Mouse (Mus musculus): ENCODE measurements around the gene Tal1. TPM values are rescaled to one million over a fixed set of nuclear protein-coding genes. Genes with fewer than 3 reads are reported as not detected.

The Tal1 gene
- polyA plus RNA-seq, 1 experiment from 2014 or later = 1.7 TPM

DNA sequence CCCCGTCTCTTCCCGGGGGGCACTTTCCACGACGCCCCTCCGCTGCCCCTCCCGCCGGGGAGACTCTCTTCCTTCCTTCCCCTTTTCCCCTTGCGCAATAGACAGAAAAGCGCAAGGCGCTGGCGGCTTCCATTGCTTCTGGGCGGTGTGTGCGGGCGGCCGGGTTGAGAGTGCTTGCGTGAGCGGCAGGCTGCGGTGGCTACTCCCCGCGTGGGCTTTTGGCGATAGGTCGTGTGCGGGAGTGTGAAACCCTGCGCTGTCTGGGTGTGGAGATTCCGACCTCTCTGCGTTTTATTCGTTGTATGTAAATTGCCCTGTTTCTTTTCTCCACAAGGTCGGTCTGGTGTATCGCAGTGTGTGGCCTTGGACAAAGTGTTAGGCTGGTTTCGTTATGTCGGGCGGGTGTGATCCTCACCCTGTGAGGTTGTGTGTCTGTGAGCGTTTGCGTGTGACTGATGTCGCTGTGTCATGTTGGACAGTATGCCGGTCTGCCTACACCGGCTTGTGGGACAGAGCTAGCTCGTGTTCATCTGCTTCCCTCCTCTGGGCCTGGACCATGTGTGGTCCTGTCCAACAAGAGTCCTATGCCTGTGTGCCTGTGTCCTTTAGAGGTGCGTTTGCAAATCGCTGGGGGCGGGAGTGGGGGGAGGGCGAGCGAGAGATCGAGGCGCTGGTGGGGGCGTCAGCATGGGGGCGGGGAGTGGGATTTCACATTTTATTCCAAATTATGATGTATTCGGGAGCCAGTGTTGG lies 871 bp downstream of the Tal1 start:
- ATAC-seq (ENCODE audit: low FRiP score) = peak; percentile 69
- Histone ChIP-seq H3K4me2 (peak overlapping the region; percentile 49), H3K9ac (replicated peaks) (peak overlapping the region; percentile 15; the same call in 1 of the 2 replicates), H3K9me3 (replicated peaks) (no peaks in the 10 kb centered on the region), H3K36me3 (no peaks in the 10 kb centered on the region), H3K27me3 (replicated peaks) (peaks cover 86% of the 10 kb centered on the region), H3K4me1 (peaks cover 15% of the 10 kb centered on the region), H3K4me3 (replicated peaks) (peak overlapping the region; percentile 29), H3K27ac (replicated peaks) (peak overlapping the region; percentile 65)
- under 1% methylated on average over 47 of the region's 48 CpGs for WGBS

DNA sequence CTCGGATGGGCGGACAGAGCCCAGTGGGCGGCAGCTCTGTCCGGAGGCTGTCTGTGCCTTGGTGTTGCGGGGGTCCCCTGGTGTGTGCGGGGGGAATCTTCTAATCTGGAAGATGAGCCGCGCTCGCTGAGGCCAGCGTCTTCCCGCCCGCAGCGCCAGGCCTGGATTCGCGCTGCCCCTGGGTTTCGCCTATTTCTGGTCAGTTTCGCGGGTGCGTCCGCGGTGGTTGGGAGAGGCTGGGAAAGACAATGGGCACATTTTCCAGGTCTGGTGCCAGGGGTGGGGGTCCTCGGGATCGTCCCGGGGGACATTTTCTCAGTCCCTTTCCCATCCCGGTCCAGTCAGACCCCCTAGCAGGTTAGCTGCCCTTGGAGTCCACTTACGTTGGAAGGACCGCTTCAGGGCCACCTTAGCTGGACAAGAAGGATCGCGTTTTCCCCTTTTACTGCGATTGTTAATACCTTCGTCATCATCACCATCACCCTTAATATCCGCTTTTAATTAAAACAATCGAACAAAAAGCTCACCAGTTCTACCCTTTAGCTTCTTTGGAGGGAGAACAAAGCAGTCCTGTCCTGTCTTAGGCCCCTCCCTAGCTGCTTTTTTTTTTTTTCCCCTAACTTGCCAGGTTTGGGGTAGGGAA lies 1.6 kb downstream of the Tal1 start:
- Histone ChIP-seq H3K36me3 (no peaks in the 10 kb centered on the region), H3K4me3 (replicated peaks) (peak overlapping the region; percentile 29), H3K27ac (replicated peaks) (peak overlapping the region; percentile 65; the same call in 1 of the 2 replicates), H3K9ac (replicated peaks) (0 out of 2 replicates have a peak overlapping the region, but pooled peaks have one; percentile 17), H3K4me1 (peaks cover 14% of the 10 kb centered on the region), H3K4me2 (peak overlapping the region; percentile 17; the same call in 1 of the 2 replicates), H3K9me3 (replicated peaks) (no peaks in the 10 kb centered on the region), H3K27me3 (replicated peaks) (peaks cover 86% of the 10 kb centered on the region)
- under 1% methylated on average over 33 of the region's 33 CpGs for WGBS
- ATAC-seq (ENCODE audit: low FRiP score) = peak; percentile 12; the same call in 1 of the 2 replicates

DNA sequence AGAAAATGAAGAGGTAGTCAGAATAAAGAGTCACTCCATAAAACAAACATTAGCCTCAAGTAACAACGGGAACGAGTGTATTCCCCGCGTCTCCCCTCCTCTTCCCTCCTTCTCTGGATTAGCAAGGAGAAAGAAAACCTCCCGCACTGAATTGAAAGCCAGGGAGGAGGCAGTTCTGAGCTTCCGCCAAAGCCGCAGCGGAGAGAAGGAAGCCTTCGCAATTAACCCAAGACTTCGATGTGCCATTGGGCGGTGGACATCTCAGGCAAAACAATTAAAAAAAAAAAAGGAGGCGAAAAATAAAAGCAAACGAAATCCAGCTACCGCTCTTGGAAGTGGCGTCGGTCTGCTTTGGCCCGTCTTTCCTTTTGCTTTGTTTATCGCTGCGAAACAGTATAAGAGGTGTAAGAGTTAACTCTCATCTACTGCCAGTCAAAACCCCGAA lies 2.1 kb downstream of the Tal1 start:
- peaks cover 87% of the 10 kb centered on the region for H3K27me3 ChIP-seq (replicated peaks)
- H3K36me3 ChIP-seq = no peaks in the 10 kb centered on the region
- H3K4me3 ChIP-seq (replicated peaks) = peak overlapping the region; percentile 29
- H3K4me2 ChIP-seq = no peak overlapping the region
- no peaks in the 10 kb centered on the region for H3K9me3 ChIP-seq (replicated peaks)
- no peak for ATAC-seq (ENCODE audit: low FRiP score)
- H3K9ac ChIP-seq (replicated peaks) = no peak overlapping the region
- under 1% methylated on average over 20 of the region's 20 CpGs for WGBS
- no peak overlapping the region for H3K27ac ChIP-seq (replicated peaks)
- peaks cover 19% of the 10 kb centered on the region for H3K4me1 ChIP-seq

DNA sequence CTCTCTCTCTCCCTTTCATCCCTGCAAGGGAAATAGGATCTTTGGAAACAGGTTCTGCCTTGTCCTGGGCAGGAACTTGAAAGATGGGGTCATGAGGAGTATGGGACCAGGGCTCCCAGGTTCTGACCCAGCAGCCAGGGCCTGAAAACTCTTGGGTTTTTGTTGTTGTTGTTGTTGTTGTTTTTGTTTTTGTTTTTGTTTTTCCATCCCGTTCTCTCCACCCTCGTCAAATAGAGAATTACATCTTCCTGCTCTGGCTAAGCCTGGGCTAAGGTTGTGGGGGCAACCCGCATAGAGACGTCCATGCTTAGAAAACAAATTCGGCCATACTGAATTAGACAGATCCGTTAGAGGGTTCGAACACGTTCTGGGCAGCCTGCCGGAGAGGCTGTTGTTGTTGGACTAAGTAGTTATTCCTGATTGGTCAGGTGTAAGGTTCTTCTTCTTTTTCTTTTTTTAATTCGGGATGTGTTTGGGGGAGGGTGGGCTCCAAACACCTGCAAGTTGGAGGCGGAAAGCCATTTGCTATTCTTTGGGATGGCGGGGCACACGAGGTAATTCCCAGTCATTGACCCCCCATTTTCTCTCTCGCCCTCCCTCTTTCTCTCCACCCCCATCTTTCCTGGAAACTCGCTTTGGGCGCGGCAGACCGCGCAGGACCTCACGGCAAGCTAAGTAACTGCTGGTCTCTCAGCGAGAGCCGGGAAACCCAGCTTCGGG lies 2.8 kb downstream of the Tal1 start:
- ATAC-seq (ENCODE audit: low FRiP score) = no peak
- Histone ChIP-seq H3K27me3 (replicated peaks) (peaks cover 90% of the 10 kb centered on the region), H3K9ac (replicated peaks) (no peak overlapping the region), H3K9me3 (replicated peaks) (no peaks in the 10 kb centered on the region), H3K36me3 (no peaks in the 10 kb centered on the region), H3K4me2 (peak overlapping the region; percentile 7; the same call in 1 of the 2 replicates), H3K4me1 (peaks cover 26% of the 10 kb centered on the region), H3K27ac (replicated peaks) (no peak overlapping the region), H3K4me3 (replicated peaks) (peak overlapping the region; percentile 7; the same call in 1 of the 2 replicates)
- 1% methylated on average over 23 of the region's 23 CpGs for WGBS

DNA sequence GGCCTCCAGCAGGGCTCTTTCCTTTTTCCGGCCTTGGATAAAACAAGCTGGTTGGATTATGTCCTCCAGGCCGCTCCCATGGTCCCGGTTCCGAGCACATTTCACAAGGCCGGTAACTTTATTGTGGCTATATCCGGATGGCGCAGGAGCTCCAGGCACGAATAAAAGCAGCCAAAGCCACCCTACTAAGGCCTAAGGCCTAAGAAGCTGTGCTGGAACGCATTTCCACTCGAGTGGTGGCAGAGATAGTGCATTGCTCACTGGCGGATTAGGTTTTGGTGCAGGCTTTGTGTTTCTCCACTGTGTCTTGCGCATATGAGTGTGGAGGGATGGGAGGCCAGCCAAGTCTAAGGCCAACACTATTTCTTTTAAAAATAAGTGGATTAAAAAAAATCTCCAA lies 3.6 kb downstream of the Tal1 start:
- Histone ChIP-seq H3K27ac (replicated peaks) (no peak overlapping the region), H3K27me3 (replicated peaks) (peaks cover 90% of the 10 kb centered on the region), H3K9ac (replicated peaks) (no peak overlapping the region)

DNA sequence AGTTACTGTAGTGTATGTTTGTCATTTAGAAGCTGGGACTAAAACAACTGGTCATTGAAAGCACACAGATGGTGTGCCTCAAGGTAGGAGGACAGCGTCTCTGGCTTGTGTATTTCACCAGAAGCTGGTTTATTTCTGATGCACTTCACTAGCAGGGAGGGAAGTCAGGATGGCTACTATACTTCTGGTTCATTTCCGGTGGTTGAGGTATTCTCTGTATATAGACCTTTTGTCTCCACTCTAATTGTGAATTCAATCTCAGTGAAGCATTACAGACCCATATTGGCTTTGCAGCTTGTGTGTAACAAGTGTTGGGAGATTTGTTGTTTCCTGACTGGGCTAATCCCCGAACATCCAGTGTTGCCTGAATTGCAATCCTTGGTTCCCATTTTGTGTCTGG lies 4.5 kb downstream of the Tal1 start:
- Histone ChIP-seq H3K4me1 (peaks cover 26% of the 10 kb centered on the region), H3K9ac (replicated peaks) (no peak overlapping the region), H3K36me3 (no peaks in the 10 kb centered on the region), H3K4me3 (replicated peaks) (no peak overlapping the region), H3K4me2 (no peak overlapping the region), H3K9me3 (replicated peaks) (no peaks in the 10 kb centered on the region), H3K27me3 (replicated peaks) (peaks cover 90% of the 10 kb centered on the region), H3K27ac (replicated peaks) (no peak overlapping the region)
- ATAC-seq (ENCODE audit: low FRiP score) = no peak
- WGBS = 11% methylated on average over 3 of the region's 3 CpGs

More for the DNA sequence above, 3.6 kb downstream of the Tal1 start:
- 4% methylated on average over 12 of the region's 12 CpGs for WGBS
- Histone ChIP-seq H3K4me3 (replicated peaks) (0 out of 2 replicates have a peak overlapping the region, but pooled peaks have one; percentile 11), H3K4me2 (peak overlapping the region; percentile 17; the same call in 1 of the 2 replicates), H3K4me1 (peaks cover 26% of the 10 kb centered on the region), H3K36me3 (no peaks in the 10 kb centered on the region), H3K9me3 (replicated peaks) (no peaks in the 10 kb centered on the region)
- ATAC-seq (ENCODE audit: low FRiP score) = no peak

DNA sequence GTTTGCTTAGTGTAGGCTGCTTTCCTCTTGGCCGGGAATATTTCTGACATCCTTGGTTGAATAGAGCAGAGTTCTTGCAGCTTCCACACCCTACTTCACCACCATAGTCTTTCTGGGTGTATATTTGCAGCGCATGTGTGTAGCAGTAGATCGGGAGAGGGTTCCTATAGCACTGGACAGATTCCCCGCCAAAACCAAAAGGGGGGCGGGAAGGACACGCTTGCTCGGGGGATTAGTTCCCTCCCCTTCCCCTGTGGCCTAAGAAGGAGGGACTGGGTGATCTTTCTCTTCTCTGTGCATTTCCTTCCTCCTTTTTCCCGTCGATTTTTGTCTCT lies 6.3 kb downstream of the Tal1 start:
- H3K36me3 ChIP-seq = no peaks in the 10 kb centered on the region
- peaks cover 17% of the 10 kb centered on the region for H3K4me1 ChIP-seq
- H3K4me2 ChIP-seq = peak overlapping the region; percentile 98
- H3K9ac ChIP-seq (replicated peaks) = no peak overlapping the region
- H3K9me3 ChIP-seq (replicated peaks) = no peaks in the 10 kb centered on the region
- H3K27ac ChIP-seq (replicated peaks) = no peak overlapping the region
- peak overlapping the region; percentile 46 for H3K4me3 ChIP-seq (replicated peaks)
- ATAC-seq (ENCODE audit: low FRiP score) = no peak
- WGBS = under 1% methylated on average over 9 of the region's 9 CpGs
- peaks cover 91% of the 10 kb centered on the region for H3K27me3 ChIP-seq (replicated peaks)

DNA sequence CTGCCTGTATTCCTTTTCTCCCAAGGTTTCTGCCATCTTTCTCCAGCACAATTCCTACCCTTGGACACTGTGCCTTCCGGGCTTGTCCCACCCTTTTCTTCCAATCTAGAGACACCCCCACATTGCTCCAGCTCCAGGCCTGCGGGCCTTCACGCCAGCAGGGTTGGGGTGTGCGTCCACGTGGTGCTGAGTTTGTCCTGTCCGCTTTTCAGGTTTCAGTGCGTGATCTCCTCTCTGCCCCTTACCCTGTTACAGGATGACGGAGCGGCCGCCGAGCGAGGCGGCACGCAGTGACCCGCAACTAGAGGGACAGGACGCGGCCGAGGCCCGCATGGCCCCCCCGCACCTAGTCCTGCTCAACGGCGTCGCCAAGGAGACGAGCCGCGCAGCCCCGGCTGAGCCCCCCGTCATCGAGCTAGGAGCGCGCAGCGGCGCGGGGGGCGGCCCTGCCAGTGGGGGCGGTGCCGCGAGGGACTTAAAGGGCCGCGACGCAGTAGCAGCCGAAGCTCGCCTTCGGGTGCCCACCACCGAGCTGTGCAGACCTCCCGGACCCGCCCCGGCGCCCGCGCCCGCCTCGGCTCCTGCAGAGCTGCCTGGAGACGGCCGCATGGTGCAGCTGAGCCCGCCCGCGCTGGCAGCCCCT lies 6.8 kb downstream of the Tal1 start:
- peak; percentile 81 for ATAC-seq (ENCODE audit: low FRiP score)
- H3K4me2 ChIP-seq = peak overlapping the region; percentile 98
- 0% methylated on average over 58 of the region's 58 CpGs for WGBS
- peak overlapping the region; percentile 44 for H3K9ac ChIP-seq (replicated peaks)
- no peaks in the 10 kb centered on the region for H3K9me3 ChIP-seq (replicated peaks)
- peak overlapping the region; percentile 46 for H3K4me3 ChIP-seq (replicated peaks)
- no peak overlapping the region for H3K27ac ChIP-seq (replicated peaks)
- H3K27me3 ChIP-seq (replicated peaks) = peaks cover 89% of the 10 kb centered on the region
- H3K36me3 ChIP-seq = no peaks in the 10 kb centered on the region
- peaks cover 17% of the 10 kb centered on the region for H3K4me1 ChIP-seq

DNA sequence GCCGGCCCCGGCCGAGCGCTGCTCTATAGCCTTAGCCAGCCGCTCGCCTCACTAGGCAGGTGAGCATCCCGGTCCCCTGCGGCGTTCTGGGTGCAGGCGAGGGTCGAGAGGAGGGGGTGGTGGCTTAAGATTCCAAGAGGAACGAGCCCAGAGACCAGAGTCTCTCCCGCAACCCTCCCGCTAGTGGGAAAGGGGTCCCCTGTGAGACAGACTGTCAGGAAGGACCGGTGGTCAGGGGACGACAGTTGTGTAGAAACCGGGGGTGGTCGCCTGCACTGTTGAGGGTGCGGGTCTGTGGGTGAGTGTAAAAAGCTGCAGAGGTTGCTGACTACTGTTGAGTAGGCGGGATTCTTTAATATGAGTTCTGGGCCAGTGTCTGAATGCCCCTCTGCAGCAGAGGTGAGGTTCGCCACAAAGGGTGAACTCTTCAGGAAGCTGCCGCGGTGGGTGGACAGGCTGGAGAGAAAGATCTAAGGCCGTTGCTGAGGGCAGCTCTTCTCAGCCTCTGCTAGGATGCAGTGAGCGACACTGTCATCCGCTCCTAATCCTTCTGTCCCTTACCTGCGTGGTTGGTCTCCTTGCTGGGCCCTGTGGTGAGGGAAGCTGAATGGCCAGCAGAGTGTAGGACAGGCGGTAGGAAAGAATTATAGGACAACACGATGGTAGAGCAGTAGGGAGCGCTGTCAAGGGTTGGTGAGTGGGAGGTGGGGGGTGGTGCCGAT lies 7.5 kb downstream of the Tal1 start:
- H3K4me2 ChIP-seq = peak overlapping the region; percentile 98
- H3K27me3 ChIP-seq (replicated peaks) = peaks cover 93% of the 10 kb centered on the region
- H3K36me3 ChIP-seq = no peaks in the 10 kb centered on the region
- peak overlapping the region; percentile 46 for H3K4me3 ChIP-seq (replicated peaks)
- no peak overlapping the region for H3K27ac ChIP-seq (replicated peaks)
- WGBS = 2% methylated on average over 31 of the region's 31 CpGs
- no peaks in the 10 kb centered on the region for H3K9me3 ChIP-seq (replicated peaks)
- ATAC-seq (ENCODE audit: low FRiP score) = peak; percentile 46
- H3K4me1 ChIP-seq = peaks cover 17% of the 10 kb centered on the region
- H3K9ac ChIP-seq (replicated peaks) = peak overlapping the region; percentile 44

DNA sequence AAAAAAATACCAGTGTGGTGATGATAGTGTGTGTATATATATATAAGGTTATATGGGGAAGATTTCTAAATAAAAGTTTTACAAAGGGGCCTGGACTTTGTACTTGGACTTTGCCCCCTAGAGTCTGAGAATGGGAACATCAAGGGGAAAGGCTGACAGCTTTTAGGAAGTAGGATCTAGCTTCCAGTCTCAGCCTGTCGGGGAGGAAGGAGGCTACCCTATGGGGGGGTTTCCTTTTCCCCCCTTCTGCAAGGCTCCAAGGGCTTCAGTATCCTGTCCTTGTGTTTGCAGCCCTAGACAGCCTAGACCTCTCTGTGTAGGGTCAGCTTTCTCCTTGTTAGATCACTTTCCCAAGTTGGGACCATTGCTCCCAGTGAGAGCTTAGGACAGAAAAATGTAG lies 15.4 kb downstream of the Tal1 start:
- Histone ChIP-seq H3K4me3 (replicated peaks) (no peak overlapping the region), H3K4me2 (no peak overlapping the region), H3K4me1 (no peaks in the 10 kb centered on the region), H3K9ac (replicated peaks) (no peak overlapping the region), H3K9me3 (replicated peaks) (no peaks in the 10 kb centered on the region), H3K36me3 (no peaks in the 10 kb centered on the region), H3K27ac (replicated peaks) (no peak overlapping the region), H3K27me3 (replicated peaks) (peaks cover 32% of the 10 kb centered on the region)
- no peak for ATAC-seq (ENCODE audit: low FRiP score)
- WGBS = 53% methylated on average over 1 of the region's 1 CpGs

DNA sequence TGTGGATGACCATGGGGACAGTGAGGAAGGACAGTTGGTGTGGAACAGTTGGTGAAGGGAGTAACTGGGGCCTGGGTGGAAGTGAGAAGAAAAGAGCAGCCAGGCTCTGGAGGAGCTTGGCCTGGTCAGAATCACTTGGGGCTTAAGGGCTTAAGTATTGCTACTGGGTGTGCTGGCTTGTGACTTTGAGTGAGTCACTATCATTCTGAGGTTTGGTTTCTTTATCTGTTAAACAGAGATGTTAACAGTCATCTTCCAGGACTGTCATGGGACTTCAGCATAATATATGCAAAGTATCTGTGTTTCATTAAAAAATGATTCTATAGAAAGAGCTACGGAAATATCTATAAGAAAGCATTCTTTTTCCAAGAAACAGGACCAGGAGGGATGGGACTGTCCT lies 18.6 kb downstream of the Tal1 start:
- Histone ChIP-seq H3K36me3 (no peaks in the 10 kb centered on the region), H3K4me2 (no peak overlapping the region), H3K27ac (replicated peaks) (no peak overlapping the region), H3K9ac (replicated peaks) (no peak overlapping the region), H3K27me3 (replicated peaks) (peaks cover 8% of the 10 kb centered on the region; the same call in 1 of the 2 replicates), H3K4me1 (peaks cover 10% of the 10 kb centered on the region), H3K9me3 (replicated peaks) (no peaks in the 10 kb centered on the region), H3K4me3 (replicated peaks) (no peak overlapping the region)
- ATAC-seq (ENCODE audit: low FRiP score) = no peak
- WGBS = 88% methylated on average over 1 of the region's 1 CpGs

Data from neural tube, embryonic 15.5 days (tissue).